Comparison of ENCODE assay signal across 8 mouse cellular contexts in the genomic region with DNA sequence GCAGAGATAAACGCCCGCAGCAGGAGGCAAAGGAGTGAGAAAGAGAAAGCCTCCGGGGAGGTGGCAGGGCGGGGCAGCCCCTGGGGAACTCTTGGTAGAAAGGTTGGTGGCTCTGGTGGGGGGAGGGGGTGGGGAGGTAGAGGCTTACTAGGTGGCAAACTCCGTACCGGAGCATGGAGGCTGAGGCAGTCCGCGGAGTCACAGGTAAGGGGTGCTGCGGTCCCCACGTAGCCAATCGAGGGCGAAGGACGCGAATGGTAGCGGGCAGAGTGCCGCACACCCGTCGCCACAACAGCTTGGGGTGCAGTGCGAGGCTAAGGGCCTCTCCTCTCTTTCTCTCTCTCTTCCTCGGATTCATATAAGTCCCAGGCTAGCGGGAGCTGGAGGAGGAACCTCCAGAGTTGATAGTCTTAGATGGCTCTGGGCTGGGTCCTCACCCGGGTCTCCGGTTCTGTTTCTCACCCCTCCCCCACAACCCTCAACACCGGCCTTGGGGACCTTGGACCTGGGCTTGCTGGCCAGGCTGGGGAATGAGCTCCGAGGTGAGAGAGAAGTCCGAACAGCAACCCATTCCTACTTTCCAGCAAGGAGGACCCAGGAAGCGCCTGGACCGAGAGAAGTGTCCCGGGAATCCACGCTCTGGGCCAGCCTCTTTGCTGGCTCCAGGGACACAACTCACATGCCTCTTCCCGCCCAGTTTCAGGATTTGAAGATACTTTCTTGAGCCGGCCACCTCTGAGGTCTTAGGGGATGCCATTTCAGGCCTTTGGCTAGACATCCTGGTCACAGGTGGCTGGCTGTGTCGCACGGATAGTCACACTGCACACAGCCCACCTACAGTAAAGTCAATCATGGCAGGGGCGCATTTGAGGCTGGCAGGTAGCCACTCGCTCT. TPM values are rescaled to one million over a fixed set of nuclear protein-coding genes. Genes with fewer than 3 reads are reported as not detected.
DNase-seq lines count a peak whose midpoint lies in the region; ATAC-seq and TF ChIP-seq lines count a peak whose summit lies in the region.

No protein-coding gene starts in this region.

- H3K27me3 ChIP-seq in erythroblast, embryonic 14.5 days (ENCODE audit: control insufficient read depth): peaks cover 11% of the 10 kb centered on the region
- H3K27me3 ChIP-seq in hindbrain, embryonic 13.5 days: peaks cover 51% of the 10 kb centered on the region
- no peaks in the 10 kb centered on the region for H3K27me3 ChIP-seq in limb, embryonic 15.5 days
- no peaks in the 10 kb centered on the region for H3K27me3 ChIP-seq in myocyte (ENCODE audit: control insufficient read depth, insufficient read depth, insufficient read length)

- H3K4me3 ChIP-seq in erythroblast, embryonic 14.5 days (replicated peaks): peak overlapping the region; percentile 48
- peak overlapping the region; percentile 32 for H3K4me3 ChIP-seq in hindbrain, embryonic 13.5 days
- peak overlapping the region; percentile 30 for H3K4me3 ChIP-seq in limb, embryonic 15.5 days
- no peak overlapping the region for H3K4me3 ChIP-seq in myocyte

- H3K9ac ChIP-seq in hindbrain, embryonic 13.5 days: peak overlapping the region; percentile 49; the same call in 1 of the 2 replicates
- no peak overlapping the region for H3K9ac ChIP-seq in limb, embryonic 15.5 days

- no peaks in the 10 kb centered on the region for H3K79me2 ChIP-seq in myocyte (ENCODE audit: control insufficient read depth, insufficient read depth)

- H3K27ac ChIP-seq in hindbrain, embryonic 13.5 days: no peak overlapping the region
- peak overlapping the region; percentile 68 for H3K27ac ChIP-seq in limb, embryonic 15.5 days

- H3K4me1 ChIP-seq in erythroblast, embryonic 14.5 days (ENCODE audit: control insufficient read depth): peaks cover 4% of the 10 kb centered on the region
- H3K4me1 ChIP-seq in hindbrain, embryonic 13.5 days (replicated peaks): peaks cover 19% of the 10 kb centered on the region
- peaks cover 39% of the 10 kb centered on the region for H3K4me1 ChIP-seq in limb, embryonic 15.5 days

- no peaks in the 10 kb centered on the region for H3K36me3 ChIP-seq in erythroblast, embryonic 14.5 days (ENCODE audit: control insufficient read depth)
- H3K36me3 ChIP-seq in hindbrain, embryonic 13.5 days: no peaks in the 10 kb centered on the region
- no peaks in the 10 kb centered on the region for H3K36me3 ChIP-seq in limb, embryonic 15.5 days
- no peaks in the 10 kb centered on the region for H3K36me3 ChIP-seq in myocyte (ENCODE audit: control insufficient read depth, insufficient read depth)

- H3ac ChIP-seq in myocyte (ENCODE audit: control insufficient read depth, insufficient read length): no peak overlapping the region

- 6% methylated on average over 36 of the region's 36 CpGs for WGBS in hindbrain, embryonic 13.5 days
- WGBS in limb, embryonic 15.5 days: 4% methylated on average over 36 of the region's 36 CpGs

- no peak for ATAC-seq in erythroblast, adult 5-6 weeks (replicated peaks; ENCODE audit: low FRiP score, poor library complexity, severe bottlenecking)
- ATAC-seq in activated CD4-positive, CD25-positive, alpha-beta regulatory T cell, adult 4 months: peak; percentile 58
- no peak for ATAC-seq in hindbrain, embryonic 13.5 days (ENCODE audit: low FRiP score)
- no peak for ATAC-seq in limb, embryonic 15.5 days (ENCODE audit: insufficient number of reproducible peaks, low FRiP score, low TSS enrichment, low read depth)

- H3K4me2 ChIP-seq in hindbrain, embryonic 13.5 days: peak overlapping the region; percentile 60
- H3K4me2 ChIP-seq in limb, embryonic 15.5 days: peak overlapping the region; percentile 61
- peak overlapping the region; percentile 60 for H3K4me2 ChIP-seq in myocyte (ENCODE audit: low read depth)

- H3K9me3 ChIP-seq in erythroblast, embryonic 14.5 days (ENCODE audit: control insufficient read depth, low read length): no peaks in the 10 kb centered on the region
- no peaks in the 10 kb centered on the region for H3K9me3 ChIP-seq in hindbrain, embryonic 13.5 days
- H3K9me3 ChIP-seq in limb, embryonic 15.5 days: no peaks in the 10 kb centered on the region

- no peak for DNase-seq in layer of hippocampus, adult 9-10 months (ENCODE audit: low spot score)
- DNase-seq in layer of hippocampus, adult 18-20 months (ENCODE audit: low spot score in 2 of 2): no peak

- TF ChIP-seq POLR2A in myocyte (IDR thresholded peaks at IDR 0.05; ENCODE audit: insufficient read length, low read depth): no peak

TF ChIP-seq in myocyte, 11 proteins besides CTCF, POLR2A, EP300 and RAD21:
- TF ChIP-seq USF1 (IDR thresholded peaks at IDR 0.05; ENCODE audit: low read depth): no peak
- TF ChIP-seq TCF3 (IDR thresholded peaks at IDR 0.05; ENCODE audit: insufficient read length, low read depth): no peak
- TF ChIP-seq MYOG (IDR thresholded peaks at IDR 0.05; ENCODE audit: control insufficient read depth in 1 of 3, insufficient read depth in 1 of 3, insufficient read length in 2 of 3, low read depth in 2 of 3): no peak
- TF ChIP-seq TCF12 (IDR thresholded peaks at IDR 0.05; ENCODE audit: insufficient read depth, poor library complexity, severe bottlenecking): no peak
- no peak for TF ChIP-seq MYOD1 (IDR thresholded peaks at IDR 0.05; ENCODE audit: control insufficient read depth in 1 of 3, insufficient read length in 2 of 3, low read depth in 2 of 3)
- TF ChIP-seq POLR2AphosphoS2 (IDR thresholded peaks at IDR 0.05; ENCODE audit: insufficient read length, low read depth): no peak
- TF ChIP-seq MAX (IDR thresholded peaks at IDR 0.05; ENCODE audit: low read depth): no peak
- no peak for TF ChIP-seq E2F4 (IDR thresholded peaks at IDR 0.05; ENCODE audit: insufficient read depth)
- TF ChIP-seq SRF (IDR thresholded peaks at IDR 0.05; ENCODE audit: control insufficient read depth, insufficient read length, low read depth): no peak
- no peak for TF ChIP-seq REST (IDR thresholded peaks at IDR 0.05; ENCODE audit: insufficient read depth, insufficient read length)
- TF ChIP-seq CEBPB (IDR thresholded peaks at IDR 0.05; ENCODE audit: insufficient read depth, poor library complexity, severe bottlenecking): no peak

RNA-seq across cellular contexts. Expression of gene Fam169b, which starts 2.4 kb away (rescaled TPM):
- polyA plus RNA-seq in erythroblast, embryonic 14.5 days (2012): not detected in 2 replicates
- not detected in 2 replicates for total RNA-seq in erythroblast, adult 5-6 weeks (2015; ENCODE audit: low replicate concordance)
- 0.60 TPM in 1 of 2 replicates, not detected in the other for total RNA-seq in erythroblast, adult 5-6 weeks (2017; ENCODE audit: low replicate concordance)
- polyA plus RNA-seq in activated CD4-positive, CD25-positive, alpha-beta regulatory T cell, adult 4 months (2017; shearing (Covaris generic)): 10 to 100 TPM; 85.3 to 95.2 TPM
- 0.14 TPM in 1 of 2 replicates, not detected in the other for polyA plus RNA-seq in hindbrain, embryonic 13.5 days (2015; fragmentation: Nextera tagmentation; extraction: Ambion mirVana)
- 0.96 and 1.9 TPM in 2 replicates for polyA plus RNA-seq in limb, embryonic 15.5 days (2015; fragmentation: Nextera tagmentation; extraction: Ambion mirVana)
- 0.79 TPM for polyA plus RNA-seq in myocyte (2012; fragmentation: generic; extraction: Trizol)
- total RNA-seq in layer of hippocampus, adult 18-20 months (2021): under 1 TPM; 0.41 to 0.47 TPM

RNA-seq across cellular contexts. Expression of gene Pgpep1l, which starts 12.1 kb away (rescaled TPM):
- not detected in 2 replicates for polyA plus RNA-seq in erythroblast, embryonic 14.5 days (2012)
- total RNA-seq in erythroblast, adult 5-6 weeks (2015; ENCODE audit: low replicate concordance): not detected in 2 replicates
- not detected in 2 replicates for total RNA-seq in erythroblast, adult 5-6 weeks (2017; ENCODE audit: low replicate concordance)
- polyA plus RNA-seq in activated CD4-positive, CD25-positive, alpha-beta regulatory T cell, adult 4 months (2017; shearing (Covaris generic)): 1 to 10 TPM; 3.6 to 4.4 TPM
- not detected in 2 replicates for polyA plus RNA-seq in hindbrain, embryonic 13.5 days (2015; fragmentation: Nextera tagmentation; extraction: Ambion mirVana)
- polyA plus RNA-seq in limb, embryonic 15.5 days (2015; fragmentation: Nextera tagmentation; extraction: Ambion mirVana): 0.23 TPM in 1 of 2 replicates, not detected in the other
- 0.22 TPM for polyA plus RNA-seq in myocyte (2012; fragmentation: generic; extraction: Trizol)
- 1 to 10 TPM; 3.3 to 4.2 TPM for total RNA-seq in layer of hippocampus, adult 18-20 months (2021)

Comparison
In these comparisons a context has a peak if more than half of its experiments do, and no peak if none do; other contexts are left out.
1. RNA of gene Fam169b, which starts 2.4 kb away (polyA plus RNA-seq): 85.3 to 95.2 TPM in activated CD4-positive, CD25-positive, alpha-beta regulatory T cell, adult 4 months; 0.96 to 1.9 TPM in limb, embryonic 15.5 days, 0.79 TPM in myocyte (single experiment), 0.14 TPM in hindbrain, embryonic 13.5 days and not detected in erythroblast, embryonic 14.5 days; every median in the first group is over 10 times any median in the second.
2. Peak in every context shown above with its lines, with median percentiles within 50 percentile points of each other: H3K4me2 ChIP-seq.